Mouse (Mus musculus) adrenal gland, postnatal 14 days (tissue): ENCODE data around the gene Tmem259. TPM values are rescaled to one million over a fixed set of nuclear protein-coding genes. Genes with fewer than 3 reads are reported as not detected.

Source experiments
- DNase-seq: peaks from one replicate; pipeline ENCODE4 v3.0.0; 2021; ENCODE audit warnings: mixed read lengths
- total RNA-seq: library from RNA; stranded (reverse); gene quantifications from 2 replicates; pipeline ENCODE4 v1.2.3, GENCODE M21; 2021

The Tmem259 gene
- total RNA-seq, 1 experiment from 2014 or later, result 141 TPM

DNA sequence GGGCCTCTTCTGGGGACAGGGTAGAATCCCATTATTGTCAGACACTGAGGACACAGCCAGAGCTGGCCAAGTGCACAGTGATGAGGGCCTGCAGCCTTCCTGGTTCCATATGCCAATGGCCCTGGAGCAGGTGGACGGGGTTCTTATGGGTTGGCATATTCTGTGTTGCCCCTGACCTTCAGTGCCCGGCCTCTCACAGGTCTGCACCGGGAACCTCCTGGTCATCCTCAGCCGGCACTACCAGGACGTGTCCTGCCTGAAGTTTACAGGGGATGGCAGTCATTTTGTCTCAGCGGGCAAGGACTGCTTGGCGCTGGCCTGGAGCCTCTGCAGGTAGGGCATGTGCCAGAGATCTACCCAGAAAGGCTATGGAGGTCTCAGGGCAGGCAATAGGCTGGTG lies 19.4 kb downstream of the Tmem259 start:
- DNase-seq, result no peak

DNA sequence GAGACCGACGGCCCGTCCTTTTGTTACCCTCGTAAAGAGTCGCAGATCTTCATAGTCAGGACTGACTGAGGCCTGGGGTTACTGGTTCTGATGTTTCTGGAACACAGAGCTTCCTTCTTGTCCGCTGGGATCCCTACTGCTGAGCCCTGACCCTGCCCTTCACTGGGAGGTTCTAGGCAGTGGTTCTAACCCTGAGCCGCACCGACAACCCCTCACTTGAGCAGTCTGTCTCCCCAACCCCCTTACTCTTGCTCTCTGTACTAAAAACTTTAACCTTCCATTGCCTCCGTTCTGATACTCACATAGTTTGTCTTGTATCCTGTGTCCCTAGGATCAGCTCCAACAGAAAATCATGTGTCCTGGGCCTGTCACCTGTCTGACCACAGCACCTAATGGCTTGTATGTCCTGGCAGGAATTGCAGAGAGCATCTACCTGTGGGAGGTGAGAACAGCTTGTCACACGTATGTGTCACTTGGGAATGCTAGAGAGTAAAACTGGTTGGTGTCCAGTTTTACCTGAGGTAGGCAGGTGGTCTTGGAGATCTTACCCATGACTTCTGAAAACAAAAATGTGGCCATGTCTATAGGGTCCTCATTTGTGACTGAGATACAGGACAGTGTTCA lies 23.3 kb downstream of the Tmem259 start:
- DNase-seq, result no peak

DNA sequence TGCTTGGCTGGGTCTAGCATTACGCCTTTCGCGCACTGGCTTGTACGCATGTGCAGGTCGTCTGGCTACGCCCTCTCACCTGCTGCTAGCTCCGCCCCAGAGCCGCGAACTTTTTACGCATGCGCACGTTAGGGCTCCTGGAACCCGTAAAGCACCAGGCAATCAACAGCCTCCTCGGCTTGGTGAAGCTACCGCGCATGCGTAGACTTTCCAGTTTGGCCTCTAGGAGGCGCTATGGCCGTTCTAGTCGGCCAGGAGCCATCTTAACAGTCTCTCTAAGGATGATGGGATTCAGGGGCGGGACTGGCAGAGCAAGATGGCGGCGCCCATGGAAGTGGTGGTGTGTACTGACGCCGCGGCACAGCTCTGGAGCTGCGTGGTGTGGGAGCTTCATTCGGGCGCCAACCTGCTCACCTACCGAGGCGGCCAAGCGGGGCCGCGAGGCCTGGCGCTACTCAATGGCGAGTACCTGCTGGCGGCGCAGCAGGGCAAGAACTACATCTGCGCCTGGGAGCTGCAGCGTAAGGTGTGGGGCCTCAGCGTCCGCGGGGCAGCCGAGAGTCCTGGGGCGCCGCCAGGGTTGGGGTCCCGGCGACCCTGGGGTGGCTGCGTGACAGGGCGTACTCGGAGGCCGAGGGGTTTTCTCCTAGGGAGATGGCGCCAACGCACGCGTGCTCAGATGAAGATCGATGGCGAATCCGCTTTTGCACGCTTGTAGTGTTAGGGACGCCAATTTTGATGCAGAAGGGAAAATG lies 24.1 kb downstream of the Tmem259 start, which contains the start of gene Wdr18:
Gene Wdr18, plus strand, starts transcription at position 306 of the 755 bp plus-strand sequence.
- DNase-seq, result peak; percentile 100

DNA sequence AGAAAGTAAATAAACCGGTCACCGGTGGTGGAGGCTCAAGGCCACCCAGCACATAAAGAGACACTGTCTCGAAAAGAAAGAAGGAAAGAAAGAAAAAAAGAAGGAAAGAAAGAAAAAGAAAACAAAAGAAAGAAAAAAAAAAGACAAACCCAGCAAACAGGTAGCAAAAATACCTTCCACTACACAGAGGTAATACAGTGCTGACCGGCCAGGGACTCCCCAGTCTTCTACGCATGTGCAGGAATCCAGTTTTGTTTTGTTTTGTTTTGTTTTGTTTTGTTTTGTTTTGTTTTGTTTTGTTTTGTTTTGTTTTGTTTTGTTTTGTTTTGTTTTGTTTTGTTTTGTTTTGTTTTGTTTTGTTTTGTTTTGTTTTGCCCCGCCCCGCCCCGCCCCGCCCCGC lies 24.7 kb downstream of the Tmem259 start:
- DNase-seq, result peak; percentile 52

- peak; percentile 91 for DNase-seq
Observed at GRCm38 (mm10) chr10:79958140-79958816, 25.9 kb downstream of the Tmem259 start.

- DNase-seq, result no peak
Observed at GRCm38 (mm10) chr10:79956643-79957154, 27.4 kb downstream of the Tmem259 start.

- no peak for DNase-seq
Observed at GRCm38 (mm10) chr10:79955691-79956090, 28.4 kb downstream of the Tmem259 start.

DNA sequence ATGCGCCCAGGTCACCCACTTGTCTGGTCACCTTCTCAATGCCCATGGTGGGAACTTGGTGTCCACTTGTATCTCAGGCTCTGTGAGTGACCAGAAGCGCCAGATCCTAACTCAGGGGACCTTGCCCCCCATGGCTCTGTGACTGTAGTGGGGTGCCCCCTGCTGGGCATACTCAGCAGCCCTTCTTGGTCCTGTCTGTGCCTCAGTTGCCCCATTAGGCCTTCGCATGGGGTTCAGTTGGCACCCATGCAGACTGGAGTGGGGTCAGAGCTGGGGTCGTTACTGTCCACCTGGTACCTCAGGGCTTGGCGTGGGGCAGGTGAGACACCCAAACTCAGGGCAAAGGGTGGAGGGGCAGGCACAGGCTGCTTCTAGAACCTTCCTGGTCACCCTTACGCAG lies 30.2 kb downstream of the Tmem259 start:
- peak; percentile 56 for DNase-seq

- no peak for DNase-seq
Observed at GRCm38 (mm10) chr10:79950661-79951060, 33.5 kb downstream of the Tmem259 start.

DNA sequence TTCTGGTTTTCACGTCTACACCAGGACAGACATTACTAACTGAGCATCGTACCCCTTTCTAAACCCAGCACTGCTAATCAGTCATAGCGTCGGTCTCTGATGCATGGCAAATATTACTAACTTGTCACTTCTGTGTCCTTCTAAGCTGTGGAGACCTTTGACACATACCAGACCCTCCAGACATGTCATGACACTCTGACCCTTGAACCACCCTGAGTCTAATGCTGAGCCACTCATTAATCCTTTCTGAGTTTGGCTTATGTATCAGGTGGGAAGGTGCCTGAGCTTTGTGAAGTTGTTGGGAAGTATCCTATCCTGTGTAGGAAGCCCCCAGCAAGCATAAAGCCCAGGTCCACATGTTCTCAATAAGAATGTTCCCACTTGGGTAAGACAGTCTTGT lies 34.3 kb downstream of the Tmem259 start:
- no peak for DNase-seq

- no peak for DNase-seq
Observed at GRCm38 (mm10) chr10:79947502-79947901, 36.6 kb downstream of the Tmem259 start.

DNA sequence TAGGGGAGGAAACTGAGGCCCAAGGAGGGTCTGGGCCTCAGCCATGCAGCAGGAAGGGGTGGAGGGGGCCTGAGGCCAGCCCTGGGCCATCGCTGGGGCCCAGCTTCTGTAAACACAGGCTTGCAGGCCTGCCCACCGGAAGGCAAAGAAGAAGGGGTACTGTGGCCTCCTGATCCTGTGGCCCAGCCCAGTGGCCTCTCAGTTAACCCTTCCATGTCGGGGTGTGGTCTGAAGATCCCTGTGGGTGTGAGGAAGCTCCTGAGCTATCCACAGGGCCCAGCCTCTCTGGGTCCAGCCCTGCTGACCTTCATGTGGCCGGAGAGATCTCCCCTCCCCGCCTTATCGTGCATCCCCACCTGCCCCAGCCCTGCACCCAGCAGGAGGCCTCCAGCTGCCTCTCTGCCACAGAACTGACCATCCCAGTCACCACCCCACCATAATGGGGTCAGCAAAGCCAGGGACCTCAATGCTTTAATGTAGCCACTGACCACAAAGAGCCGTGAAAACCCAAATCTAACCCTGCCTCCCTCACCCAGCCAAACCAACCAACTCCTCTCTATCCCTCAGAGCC lies 37.3 kb downstream of the Tmem259 start:
- DNase-seq, result no peak

DNA sequence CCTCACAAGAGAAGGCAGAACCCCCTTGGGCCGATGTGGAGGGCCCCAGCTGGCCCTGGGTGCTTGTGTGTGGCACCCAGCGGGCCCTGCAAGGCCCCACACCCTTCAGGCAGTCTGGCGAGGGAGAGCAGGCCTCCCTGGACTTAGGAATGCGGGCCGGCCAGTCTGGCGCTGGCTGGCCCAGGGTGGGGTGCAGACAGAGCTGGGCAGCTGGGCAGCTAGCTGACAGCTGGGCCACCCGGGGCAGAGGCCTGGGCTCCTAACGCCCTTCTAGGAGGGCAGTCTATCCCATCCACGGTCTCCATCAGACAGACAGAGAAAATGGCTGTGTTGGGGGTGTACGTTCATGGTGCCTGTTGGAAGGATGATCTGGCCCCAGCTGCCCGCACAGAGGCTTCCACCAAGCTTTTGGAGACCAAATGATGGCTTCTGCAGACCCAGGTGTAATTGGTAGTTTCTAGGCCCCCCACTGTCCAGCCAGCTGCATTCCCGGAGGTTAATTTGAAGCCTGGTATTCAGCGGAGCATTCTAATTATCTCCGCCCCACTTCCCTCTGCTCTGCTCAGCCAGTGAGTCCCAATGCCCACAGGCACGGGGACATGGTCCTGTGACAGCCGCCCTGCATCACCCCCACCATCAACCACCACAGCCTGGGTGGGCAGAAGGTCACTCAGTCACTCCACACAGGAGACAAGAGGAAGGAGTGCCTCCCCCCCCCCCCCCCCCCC lies 38.5 kb downstream of the Tmem259 start:
- no peak for DNase-seq

DNA sequence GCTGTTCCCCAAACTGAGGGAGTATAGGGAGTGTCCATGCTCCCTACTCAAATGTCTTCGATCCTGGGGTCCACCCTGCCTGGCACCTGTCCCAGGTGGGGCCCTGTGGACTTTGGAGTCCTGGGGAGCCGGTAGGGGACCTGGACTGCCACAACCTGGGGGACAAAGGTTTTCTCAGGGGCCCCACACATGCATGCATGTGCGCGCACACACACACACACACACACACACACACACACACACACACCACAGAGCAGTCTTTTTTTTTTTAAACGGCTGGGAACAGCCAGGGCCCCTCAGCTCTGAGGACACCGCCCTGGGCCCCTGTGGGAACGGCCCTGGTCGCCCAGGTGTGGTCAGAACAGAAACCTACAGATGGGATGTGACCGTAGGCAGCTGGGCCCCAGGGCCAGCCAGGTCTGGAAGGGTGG lies 40.6 kb downstream of the Tmem259 start:
- DNase-seq, result no peak

GRCm38 (mm10) chr10:79942988-79943387 lies 41.1 kb downstream of the Tmem259 start:
- DNase-seq, result no peak

GRCm38 (mm10) chr10:79940749-79941148 lies 43.4 kb downstream of the Tmem259 start:
- peak; percentile 39 for DNase-seq

- no peak for DNase-seq
Observed at GRCm38 (mm10) chr10:79937775-79938526, 46.2 kb downstream of the Tmem259 start.

DNA sequence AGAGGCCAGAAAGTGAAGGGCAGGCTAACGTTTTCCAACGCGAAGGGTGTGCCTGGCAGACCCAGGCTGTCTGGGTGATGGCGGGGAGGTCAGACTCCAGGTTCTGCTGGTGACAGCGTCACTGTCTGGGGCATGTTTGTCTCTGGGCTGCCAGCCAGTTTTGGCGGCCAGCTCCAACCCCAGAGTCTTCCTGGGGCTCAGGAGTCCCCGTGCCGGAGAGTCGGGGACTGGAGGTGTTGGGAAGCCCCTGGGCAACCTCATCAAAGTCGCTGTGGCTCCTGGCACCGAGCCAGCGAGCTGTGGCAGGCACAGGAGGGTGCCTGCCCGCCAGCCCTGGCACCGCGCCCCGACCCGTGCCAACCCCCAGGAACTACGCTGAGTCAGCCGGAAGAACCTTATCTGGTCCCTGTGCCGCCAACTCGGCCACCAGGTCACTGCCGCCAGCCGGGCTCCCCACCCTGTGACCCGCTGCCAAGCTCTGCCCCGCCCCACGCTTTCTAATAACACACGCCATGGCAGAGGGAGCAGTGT lies 47.2 kb downstream of the Tmem259 start:
- peak; percentile 96 for DNase-seq

GRCm38 (mm10) chr10:79936284-79936910 lies 47.7 kb downstream of the Tmem259 start:
- peak; percentile 41 for DNase-seq
